ENCODE assay signal across 10 mouse cellular contexts in the genomic region with DNA sequence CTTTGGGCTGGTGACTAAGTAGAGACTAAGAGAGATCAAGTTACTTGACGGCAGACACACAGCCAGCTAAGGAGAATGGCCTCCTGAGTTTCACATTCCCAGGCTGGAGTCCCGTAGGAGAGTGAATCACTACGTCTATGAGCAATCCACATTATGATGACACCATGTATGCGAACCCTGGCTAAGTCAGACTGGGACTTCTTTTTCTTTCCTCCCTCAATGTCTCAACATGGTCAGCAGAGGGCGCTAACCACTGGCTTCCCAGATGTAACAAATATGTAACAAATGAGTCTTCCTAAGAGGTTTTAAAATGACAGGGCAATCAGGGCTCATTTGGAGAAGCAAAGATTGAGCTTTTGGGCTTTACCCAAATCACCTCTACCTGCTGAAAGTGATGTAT. TPM values are rescaled to one million over a fixed set of nuclear protein-coding genes. Genes with fewer than 3 reads are reported as not detected.
DNase-seq lines count a peak whose midpoint lies in the region; ATAC-seq and TF ChIP-seq lines count a peak whose summit lies in the region.
"Had no signal": no experiment of that assay in that cellular context is flagged by ENCODE, and none has a peak within 500 bp of the region (broad histone marks: within the 10 kb centered on the region; RNA-seq: fewer than 3 reads in every experiment).

No protein-coding gene starts in this region.

- H3K27me3 ChIP-seq in forebrain, embryonic 14.5 days (replicated peaks; ENCODE audit: control insufficient read depth, insufficient read depth, low read length), result no peaks in the 10 kb centered on the region
- H3K27me3 ChIP-seq in forebrain, embryonic 13.5 days, result peaks cover 20% of the 10 kb centered on the region
- H3K27me3 ChIP-seq in embryonic facial prominence, embryonic 10.5 days (replicated peaks; ENCODE audit: low read depth, poor library complexity, severe bottlenecking), result peaks cover 45% of the 10 kb centered on the region
- no peaks in the 10 kb centered on the region; the same call in 1 of the 2 replicates for H3K27me3 ChIP-seq in kidney, postnatal 0 days (ENCODE audit: insufficient read depth, low read length)
- peaks cover 8% of the 10 kb centered on the region; the same call in 1 of the 2 replicates for H3K27me3 ChIP-seq in lung, embryonic 14.5 days (ENCODE audit: insufficient read depth, low read length)
- H3K27me3 ChIP-seq in splenic B cell, adult 2 months (ENCODE audit: control insufficient read depth, insufficient read depth, low read length, poor library complexity, severe bottlenecking), result no peaks in the 10 kb centered on the region

- WGBS in forebrain, embryonic 14.5 days, result 41% methylated on average over 5 of the region's 5 CpGs
- 47% methylated on average over 5 of the region's 5 CpGs for WGBS in forebrain, embryonic 13.5 days
- WGBS in embryonic facial prominence, embryonic 10.5 days, result 31% methylated on average over 5 of the region's 5 CpGs
- WGBS in kidney, postnatal 0 days, result 14% methylated on average over 5 of the region's 5 CpGs
- WGBS in lung, embryonic 14.5 days, result 22% methylated on average over 5 of the region's 5 CpGs

- ATAC-seq in forebrain, embryonic 14.5 days, result no peak
- ATAC-seq in forebrain, embryonic 13.5 days, result no peak
- no peak for ATAC-seq in kidney, postnatal 0 days (replicated peaks; ENCODE audit: low FRiP score, low read depth)
- ATAC-seq in lung, embryonic 14.5 days (ENCODE audit: insufficient read depth), result peak; percentile 44; the same call in 1 of the 2 replicates

- no peaks in the 10 kb centered on the region for H3K9me3 ChIP-seq in forebrain, embryonic 14.5 days (replicated peaks; ENCODE audit: control insufficient read depth, low read length)
- no peaks in the 10 kb centered on the region for H3K9me3 ChIP-seq in forebrain, embryonic 13.5 days (replicated peaks)
- H3K9me3 ChIP-seq in embryonic facial prominence, embryonic 10.5 days, result no peaks in the 10 kb centered on the region
- H3K9me3 ChIP-seq in kidney, postnatal 0 days (replicated peaks; ENCODE audit: low read length), result no peaks in the 10 kb centered on the region
- no peaks in the 10 kb centered on the region for H3K9me3 ChIP-seq in lung, embryonic 14.5 days (ENCODE audit: low read depth, low read length)
- H3K9me3 ChIP-seq: heart, embryonic 15.5 days had no signal

- DNase-seq in forebrain, embryonic 14.5 days (ENCODE audit: low spot score), result peak; percentile 82
- peak; percentile 10 to 21 for DNase-seq in urinary bladder, postnatal 36 days (ENCODE audit: low spot score in 2 of 2)
- DNase-seq in urinary bladder, postnatal 10 days (ENCODE audit: low spot score), result no peak
- DNase-seq in embryonic facial prominence, embryonic 10.5 days (ENCODE audit: low spot score), result peak; percentile 64
- peak; percentile 89 for DNase-seq in kidney, postnatal 0 days (ENCODE audit: low spot score)
- peak; percentile 82 for DNase-seq in lung, embryonic 14.5 days
- DNase-seq in splenic B cell, adult 2 months (ENCODE audit: low read depth, low spot score), result peak; percentile 46

- H3K4me1 ChIP-seq in forebrain, embryonic 14.5 days (ENCODE audit: control insufficient read depth, insufficient read depth, low read length), result no peaks in the 10 kb centered on the region
- peaks cover 9% of the 10 kb centered on the region for H3K4me1 ChIP-seq in forebrain, embryonic 13.5 days
- peaks cover 52% of the 10 kb centered on the region for H3K4me1 ChIP-seq in embryonic facial prominence, embryonic 10.5 days
- H3K4me1 ChIP-seq in kidney, postnatal 0 days (replicated peaks; ENCODE audit: insufficient read depth, low read length), result 0 out of 2 replicates have a peak, but pooled peaks cover 4% of the 10 kb centered on the region
- no peaks in the 10 kb centered on the region for H3K4me1 ChIP-seq in lung, embryonic 14.5 days (ENCODE audit: insufficient read depth)
- H3K4me1 ChIP-seq: heart, embryonic 15.5 days had no signal

- H3K4me2 ChIP-seq in forebrain, embryonic 14.5 days (ENCODE audit: low read length), result no peak overlapping the region
- no peak overlapping the region for H3K4me2 ChIP-seq in forebrain, embryonic 13.5 days
- H3K4me2 ChIP-seq in kidney, postnatal 0 days (ENCODE audit: low read length), result no peak overlapping the region
- no peak overlapping the region for H3K4me2 ChIP-seq in lung, embryonic 14.5 days
- H3K4me2 ChIP-seq: heart, embryonic 15.5 days had no signal

- H3K4me3 ChIP-seq in forebrain, embryonic 14.5 days (ENCODE audit: low read depth, low read length), result no peak overlapping the region
- no peak overlapping the region for H3K4me3 ChIP-seq in forebrain, embryonic 13.5 days
- H3K4me3 ChIP-seq in embryonic facial prominence, embryonic 10.5 days, result no peak overlapping the region
- no peak overlapping the region for H3K4me3 ChIP-seq in kidney, postnatal 0 days (replicated peaks; ENCODE audit: low read depth, low read length)
- no peak overlapping the region for H3K4me3 ChIP-seq in lung, embryonic 14.5 days (ENCODE audit: low read depth, low read length)
- H3K4me3 ChIP-seq: heart, embryonic 15.5 days had no signal

- no peaks in the 10 kb centered on the region for H3K36me3 ChIP-seq in forebrain, embryonic 14.5 days (ENCODE audit: control insufficient read depth, insufficient read depth, low read length)
- no peaks in the 10 kb centered on the region for H3K36me3 ChIP-seq in forebrain, embryonic 13.5 days (ENCODE audit: poor library complexity, severe bottlenecking)
- no peaks in the 10 kb centered on the region for H3K36me3 ChIP-seq in embryonic facial prominence, embryonic 10.5 days (replicated peaks)
- no peaks in the 10 kb centered on the region for H3K36me3 ChIP-seq in kidney, postnatal 0 days (ENCODE audit: insufficient read depth, low read length)
- H3K36me3 ChIP-seq in lung, embryonic 14.5 days (ENCODE audit: insufficient read depth), result no peaks in the 10 kb centered on the region
- no peaks in the 10 kb centered on the region for H3K36me3 ChIP-seq in splenic B cell, adult 2 months (ENCODE audit: control insufficient read depth, insufficient read depth, low read length, poor library complexity, severe bottlenecking)
- H3K36me3 ChIP-seq: G1E; heart, embryonic 15.5 days had no signal

- peak; percentile 82 for TF ChIP-seq CTCF in kidney, postnatal 0 days (IDR thresholded peaks at IDR 0.05; ENCODE audit: low read depth)
- TF ChIP-seq CTCF in lung, embryonic 14.5 days (IDR thresholded peaks at IDR 0.05; ENCODE audit: low read depth), result peak; percentile 77

- H3K9ac ChIP-seq in forebrain, embryonic 14.5 days (ENCODE audit: low read length), result no peak overlapping the region
- no peak overlapping the region for H3K9ac ChIP-seq in forebrain, embryonic 13.5 days
- no peak overlapping the region for H3K9ac ChIP-seq in kidney, postnatal 0 days (ENCODE audit: low read depth, low read length)
- H3K9ac ChIP-seq in lung, embryonic 14.5 days, result no peak overlapping the region
- H3K9ac ChIP-seq: heart, embryonic 15.5 days had no signal

- no peak overlapping the region for H3K27ac ChIP-seq in forebrain, embryonic 14.5 days (ENCODE audit: low read depth, low read length)
- no peak overlapping the region for H3K27ac ChIP-seq in forebrain, embryonic 13.5 days
- H3K27ac ChIP-seq in embryonic facial prominence, embryonic 10.5 days (replicated peaks), result 0 out of 2 replicates have a peak overlapping the region, but pooled peaks have one; percentile 57
- no peak overlapping the region for H3K27ac ChIP-seq in kidney, postnatal 0 days
- no peak overlapping the region for H3K27ac ChIP-seq in lung, embryonic 14.5 days (ENCODE audit: low read depth)
- H3K27ac ChIP-seq: heart, embryonic 15.5 days had no signal

RNA-seq across cellular contexts. Expression of gene Asb18, which starts 36.9 kb away (rescaled TPM):
- polyA plus RNA-seq in forebrain, embryonic 14.5 days (2014; fragmentation: Nextera tagmentation; extraction: Ambion mirVana), result 0.05 TPM in 1 of 2 replicates, not detected in the other
- 0.14 and 0.19 TPM in 2 replicates for polyA plus RNA-seq in forebrain, embryonic 13.5 days (2015; fragmentation: Nextera tagmentation; extraction: Ambion mirVana)
- polyA plus RNA-seq in embryonic facial prominence, embryonic 10.5 days (2016; fragmentation: Nextera tagmentation; extraction: Ambion mirVana), result 0.05 TPM in 1 of 2 replicates, not detected in the other
- not detected in 2 replicates for polyA plus RNA-seq in kidney, postnatal 0 days (2015; fragmentation: Nextera tagmentation; extraction: Ambion mirVana)
- 0.11 TPM in 1 of 2 replicates, not detected in the other for polyA plus RNA-seq in lung, embryonic 14.5 days (2014; fragmentation: Nextera tagmentation; extraction: Ambion mirVana)
- polyA plus RNA-seq: G1E had no signal
